Mouse (Mus musculus): ENCODE results near the gene Drc3. TPM values are rescaled to one million over a fixed set of nuclear protein-coding genes. Genes with fewer than 3 reads are reported as not detected.

Gene Drc3
- polyA plus RNA-seq, 1 experiment: not detected

- 76% methylated on average over 2 of the region's 2 CpGs for WGBS
- Histone ChIP-seq H3K4me1 (ENCODE audit: control insufficient read depth, insufficient read depth, low read length) (0 out of 2 replicates have a peak, but pooled peaks cover 2% of the 10 kb centered on the region), H3K4me3 (ENCODE audit: insufficient read depth, low read depth, low read length) (no peak overlapping the region), H3K27ac (ENCODE audit: insufficient read depth, low read depth, low read length) (no peak overlapping the region)
- TF ChIP-seq POLR2A (IDR thresholded peaks at IDR 0.05; ENCODE audit: insufficient read depth, low read depth, low read length) (no peak), CTCF (IDR thresholded peaks at IDR 0.05; ENCODE audit: insufficient read depth, low read depth, low read length) (no peak)
These were observed 44.0 kb downstream of the Drc3 start for GRCm38 (mm10) chr11:60397172-60397571.

- TF ChIP-seq POLR2A (IDR thresholded peaks at IDR 0.05; ENCODE audit: insufficient read depth, low read depth, low read length) (no peak), CTCF (IDR thresholded peaks at IDR 0.05; ENCODE audit: insufficient read depth, low read depth, low read length) (no peak)
- Histone ChIP-seq H3K27ac (ENCODE audit: insufficient read depth, low read depth, low read length) (no peak overlapping the region), H3K4me1 (ENCODE audit: control insufficient read depth, insufficient read depth, low read length) (no peaks in the 10 kb centered on the region), H3K4me3 (ENCODE audit: insufficient read depth, low read depth, low read length) (no peak overlapping the region)
- WGBS: 87% methylated on average over 1 of the region's 1 CpGs
These were observed 53.5 kb downstream of the Drc3 start for GRCm38 (mm10) chr11:60406606-60407005.

- TF ChIP-seq CTCF (IDR thresholded peaks at IDR 0.05; ENCODE audit: insufficient read depth, low read depth, low read length) (no peak), POLR2A (IDR thresholded peaks at IDR 0.05; ENCODE audit: insufficient read depth, low read depth, low read length) (no peak)
- 3% methylated on average over 3 of the region's 3 CpGs for WGBS
- no peak overlapping the region for H3K4me3 ChIP-seq (ENCODE audit: insufficient read depth, low read depth, low read length)
- peaks cover 3% of the 10 kb centered on the region for H3K4me1 ChIP-seq (ENCODE audit: control insufficient read depth, insufficient read depth, low read length)
- H3K27ac ChIP-seq (ENCODE audit: insufficient read depth, low read depth, low read length): no peak overlapping the region
These were observed 59.0 kb downstream of the Drc3 start for GRCm38 (mm10) chr11:60412173-60412572.

GRCm38 (mm10) chr11:60412921-60413320 is 59.8 kb downstream of the Drc3 start:
- Histone ChIP-seq H3K4me1 (ENCODE audit: control insufficient read depth, insufficient read depth, low read length) (peaks cover 4% of the 10 kb centered on the region), H3K27ac (ENCODE audit: insufficient read depth, low read depth, low read length) (no peak overlapping the region), H3K4me3 (ENCODE audit: insufficient read depth, low read depth, low read length) (no peak overlapping the region)
- no peak for TF ChIP-seq CTCF (IDR thresholded peaks at IDR 0.05; ENCODE audit: insufficient read depth, low read depth, low read length)
- no peak for TF ChIP-seq POLR2A (IDR thresholded peaks at IDR 0.05; ENCODE audit: insufficient read depth, low read depth, low read length)
- WGBS: 92% methylated on average over 2 of the region's 2 CpGs

- H3K27ac ChIP-seq (ENCODE audit: insufficient read depth, low read depth, low read length): peak overlapping the region; percentile 64
- H3K4me3 ChIP-seq (ENCODE audit: insufficient read depth, low read depth, low read length): peak overlapping the region; percentile 78
- under 1% methylated on average over 21 of the region's 21 CpGs for WGBS
- no peak for TF ChIP-seq POLR2A (IDR thresholded peaks at IDR 0.05; ENCODE audit: insufficient read depth, low read depth, low read length)
- no peak for TF ChIP-seq CTCF (IDR thresholded peaks at IDR 0.05; ENCODE audit: insufficient read depth, low read depth, low read length)
- peaks cover 11% of the 10 kb centered on the region for H3K4me1 ChIP-seq (ENCODE audit: control insufficient read depth, insufficient read depth, low read length)
These were observed 63.4 kb downstream of the Drc3 start for GRCm38 (mm10) chr11:60416590-60416962.

GRCm38 (mm10) chr11:60416963-60417716 is 64.0 kb downstream of the Drc3 start, which contains the start of gene Gid4:
Gid4 (plus strand) TSS chr11:60417145.
- WGBS: under 1% methylated on average over 75 of the region's 81 CpGs
- Histone ChIP-seq H3K27ac (ENCODE audit: insufficient read depth, low read depth, low read length) (peak within 1 kb of the TSS; percentile 64), H3K4me3 (ENCODE audit: insufficient read depth, low read depth, low read length) (peak within 1 kb of the TSS; percentile 78), H3K4me1 (ENCODE audit: control insufficient read depth, insufficient read depth, low read length) (peaks cover 11% of the 10 kb centered on the region)
- no peak for TF ChIP-seq CTCF (IDR thresholded peaks at IDR 0.05; ENCODE audit: insufficient read depth, low read depth, low read length)
- TF ChIP-seq POLR2A (IDR thresholded peaks at IDR 0.05; ENCODE audit: insufficient read depth, low read depth, low read length): peak; percentile 63; the same call in 1 of the 2 replicates

GRCm38 (mm10) chr11:60417717-60418472 is 64.8 kb downstream of the Drc3 start, which contains the start of gene Atpaf2:
Atpaf2 (minus strand) TSS chr11:60418457.
- peak; percentile 22; the same call in 1 of the 2 replicates for TF ChIP-seq POLR2A (IDR thresholded peaks at IDR 0.05; ENCODE audit: insufficient read depth, low read depth, low read length)
- TF ChIP-seq CTCF (IDR thresholded peaks at IDR 0.05; ENCODE audit: insufficient read depth, low read depth, low read length): no peak
- peaks cover 11% of the 10 kb centered on the region for H3K4me1 ChIP-seq (ENCODE audit: control insufficient read depth, insufficient read depth, low read length)
- under 1% methylated on average over 39 of the region's 39 CpGs for WGBS
- peak within 1 kb of the TSS; percentile 78 for H3K4me3 ChIP-seq (ENCODE audit: insufficient read depth, low read depth, low read length)
- peak within 1 kb of the TSS; percentile 44; the same call in 1 of the 2 replicates for H3K27ac ChIP-seq (ENCODE audit: insufficient read depth, low read depth, low read length)

- no peak for TF ChIP-seq POLR2A (IDR thresholded peaks at IDR 0.05; ENCODE audit: insufficient read depth, low read depth, low read length)
- TF ChIP-seq CTCF (IDR thresholded peaks at IDR 0.05; ENCODE audit: insufficient read depth, low read depth, low read length): no peak
- Histone ChIP-seq H3K4me1 (ENCODE audit: control insufficient read depth, insufficient read depth, low read length) (peaks cover 11% of the 10 kb centered on the region), H3K27ac (ENCODE audit: insufficient read depth, low read depth, low read length) (no peak overlapping the region), H3K4me3 (ENCODE audit: insufficient read depth, low read depth, low read length) (peak overlapping the region; percentile 78)
- 19% methylated on average over 6 of the region's 6 CpGs for WGBS
These were observed 65.3 kb downstream of the Drc3 start for GRCm38 (mm10) chr11:60418473-60418803.

All from olfactory bulb, adult 2 months (tissue).